Mouse (Mus musculus): Measurements from ENCODE around the gene Negr1. TPM values are rescaled to one million over a fixed set of nuclear protein-coding genes. Genes with fewer than 3 reads are reported as not detected.

The Negr1 gene
- total RNA-seq, 2 experiments from 2014 or later, result 123 to 128 TPM

DNA sequence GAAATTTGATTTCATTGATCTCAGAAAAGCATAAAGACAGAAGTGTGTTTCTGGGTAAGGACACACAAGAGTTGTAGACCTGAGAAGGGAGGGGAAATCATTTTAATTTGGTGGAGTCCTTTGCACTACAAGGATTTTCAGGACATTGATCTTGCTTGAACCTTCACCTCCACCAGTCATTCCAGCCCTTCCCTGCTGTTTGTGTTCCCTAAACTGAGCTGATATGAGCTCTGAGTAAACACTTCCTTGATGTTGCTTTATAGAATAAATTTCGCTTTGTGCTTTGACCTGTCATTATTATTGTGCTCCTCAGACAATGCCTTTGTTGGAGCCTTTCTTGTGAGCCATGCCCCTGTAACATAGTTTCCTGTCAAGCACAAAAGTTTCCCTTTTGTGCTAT, 335.0 kb downstream of the Negr1 start:
- no peak for DNase-seq (ENCODE audit: low spot score in 2 of 2)

DNA sequence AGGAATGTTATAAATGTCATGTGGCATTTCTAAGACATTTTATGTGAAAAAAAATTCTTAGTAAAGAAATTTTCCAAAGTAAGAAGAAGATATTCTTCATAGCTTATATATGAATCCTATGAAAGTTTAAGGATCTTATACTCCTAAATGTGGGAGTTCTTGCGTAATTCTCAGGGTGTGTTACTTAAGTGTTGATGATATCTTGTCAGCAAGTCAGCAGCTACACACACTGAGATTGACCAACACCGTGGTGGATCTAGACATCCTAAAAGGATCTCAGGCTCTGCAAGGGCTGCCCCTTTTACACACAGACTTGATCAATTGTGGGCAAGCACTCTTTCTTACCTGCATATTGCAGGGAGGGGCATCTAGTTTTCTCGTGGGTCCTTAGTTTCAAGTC, 339.5 kb downstream of the Negr1 start:
- DNase-seq (ENCODE audit: low spot score in 2 of 2), result no peak

DNA sequence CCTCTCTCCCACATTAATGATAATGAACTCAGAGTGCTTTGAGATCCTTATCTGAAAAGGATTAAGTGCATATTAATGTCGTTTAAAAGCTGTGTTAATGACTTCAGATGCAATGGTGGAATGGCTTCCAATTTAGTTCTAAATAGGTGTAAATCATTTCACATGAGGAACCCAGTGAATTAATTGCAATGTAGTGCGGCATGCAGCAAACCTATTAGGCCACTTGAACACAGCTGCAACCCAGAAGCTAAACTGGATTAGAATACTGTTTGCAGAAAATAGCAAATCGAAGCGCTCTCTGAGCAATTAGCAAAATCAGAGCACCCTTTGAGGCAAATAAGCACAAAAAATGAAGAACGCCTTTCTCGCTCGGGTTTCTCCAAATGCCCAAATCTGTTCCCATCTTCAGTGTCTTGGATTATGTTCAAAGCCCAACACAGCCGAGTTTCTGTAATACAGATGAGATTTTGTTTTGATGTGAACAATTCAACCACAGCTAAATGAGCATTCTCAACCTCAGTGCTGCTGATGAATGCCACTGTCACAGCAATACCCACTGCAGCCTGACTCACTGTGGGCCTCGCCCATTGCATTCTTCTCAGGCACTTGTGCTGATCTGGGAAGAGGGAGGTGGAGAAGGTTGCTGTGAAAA, 342.5 kb downstream of the Negr1 start:
- DNase-seq (ENCODE audit: low spot score in 2 of 2), result peak in 1 of 2 experiments; percentile 24

DNA sequence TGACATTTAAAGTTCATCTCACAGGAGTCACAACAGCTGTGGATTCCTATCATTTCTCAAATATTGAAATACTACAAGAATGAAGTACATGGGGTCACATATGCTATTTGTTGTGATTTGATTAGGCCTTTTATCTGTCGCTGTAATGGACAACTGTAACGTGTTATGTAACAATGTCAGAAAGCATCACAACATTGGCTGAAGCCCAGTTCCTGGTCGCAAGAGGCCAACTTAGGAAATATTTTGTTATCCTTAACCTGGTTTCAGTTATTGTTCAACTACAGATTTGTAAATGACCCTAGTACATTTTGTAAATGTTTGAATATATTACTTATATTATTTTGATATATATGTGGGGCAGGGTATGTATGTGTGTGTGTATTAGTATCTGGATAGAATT, 351.2 kb downstream of the Negr1 start:
- no peak for DNase-seq (ENCODE audit: low spot score in 2 of 2)

DNA sequence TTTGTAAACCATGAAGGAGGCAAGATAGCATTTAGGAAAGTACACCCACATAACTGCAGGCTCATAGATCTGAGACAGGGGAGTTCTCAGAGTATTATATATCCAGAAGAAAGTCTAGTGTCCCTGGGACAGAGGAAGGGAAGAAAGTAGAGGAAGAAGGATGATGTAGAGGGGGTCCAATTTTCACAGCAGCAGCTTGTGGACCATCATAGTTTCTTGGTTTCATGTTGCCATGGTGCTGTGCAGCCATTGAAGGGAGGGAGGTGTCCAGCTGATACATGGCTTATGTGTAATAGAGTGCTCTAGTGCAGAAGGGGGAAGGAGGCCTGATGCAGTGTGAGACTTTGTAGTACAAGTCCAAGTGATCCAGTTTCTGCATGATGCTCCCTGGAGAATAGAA, 359.8 kb downstream of the Negr1 start:
- DNase-seq (ENCODE audit: low spot score in 2 of 2), result no peak

DNA sequence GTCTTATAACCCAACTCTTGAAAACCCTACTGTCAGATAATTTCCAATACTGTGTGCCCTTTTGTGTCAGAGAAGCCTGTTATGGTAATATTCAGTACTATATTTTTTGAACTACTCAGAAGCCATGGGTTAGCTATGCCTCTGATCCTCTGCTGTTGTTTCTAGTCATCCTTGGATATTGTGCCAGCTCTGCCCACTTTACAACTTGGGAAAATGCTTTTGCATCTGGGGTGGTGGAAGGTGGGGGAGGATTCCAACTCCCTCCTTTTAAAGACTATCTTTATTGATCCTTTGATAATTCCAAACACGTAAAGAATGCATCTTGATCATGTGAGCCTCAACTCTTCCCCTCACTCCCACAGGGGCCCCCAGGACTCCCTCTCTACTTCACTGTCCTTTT, 361.6 kb downstream of the Negr1 start:
- DNase-seq (ENCODE audit: low spot score in 2 of 2), result no peak

DNA sequence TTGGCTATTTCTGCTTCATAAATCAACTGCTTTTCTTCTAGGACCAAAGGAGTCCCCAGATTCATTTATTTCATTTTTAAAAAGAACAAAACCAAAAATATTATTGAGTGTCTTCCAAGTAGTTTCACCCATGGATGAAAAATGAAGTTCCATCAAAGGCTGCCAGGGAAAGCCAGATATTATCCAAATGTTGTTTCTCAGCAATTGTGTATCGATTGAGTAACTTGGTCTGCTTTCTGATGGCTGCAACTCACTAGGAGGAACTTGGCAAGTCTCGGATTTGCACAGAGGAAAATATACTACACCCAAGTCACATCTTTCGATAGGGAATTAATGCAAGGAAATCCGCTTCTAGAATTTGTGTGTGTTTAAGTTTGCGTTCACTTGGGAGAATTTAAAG, 363.5 kb downstream of the Negr1 start:
- DNase-seq (ENCODE audit: low spot score in 2 of 2), result no peak

DNA sequence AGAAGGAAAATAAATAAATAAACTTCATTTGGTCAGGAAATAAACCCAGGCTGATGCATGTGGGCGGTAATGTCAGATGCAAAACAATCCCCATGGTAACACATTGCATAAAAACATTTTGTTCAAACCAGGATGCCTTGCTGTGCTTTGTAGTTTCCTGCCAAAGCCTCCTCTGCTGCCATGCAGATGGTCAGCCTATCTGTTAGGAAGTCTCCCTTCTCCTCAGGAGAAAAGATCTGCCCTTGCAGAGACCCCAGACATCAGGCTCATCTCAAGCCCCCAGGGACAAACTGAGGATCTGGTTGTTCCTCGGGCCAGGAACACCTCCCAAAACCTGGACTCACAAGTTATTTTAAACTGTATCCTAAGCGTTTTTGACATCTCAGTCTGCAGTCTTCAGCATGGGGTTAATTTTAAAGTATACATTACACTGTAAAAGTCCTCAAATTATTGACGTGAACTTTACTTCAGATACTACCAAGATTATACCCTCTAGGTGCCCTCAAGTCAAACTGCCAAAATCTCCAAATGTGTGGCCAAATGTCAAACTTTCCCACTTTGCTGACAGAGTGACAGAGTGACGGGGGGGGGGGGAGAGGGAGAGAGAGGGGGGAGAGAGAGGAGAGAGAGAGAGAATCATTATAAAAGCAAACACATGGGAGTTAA, 366.9 kb downstream of the Negr1 start:
- peak; percentile 26 to 81 for DNase-seq (ENCODE audit: low spot score in 2 of 2)

DNA sequence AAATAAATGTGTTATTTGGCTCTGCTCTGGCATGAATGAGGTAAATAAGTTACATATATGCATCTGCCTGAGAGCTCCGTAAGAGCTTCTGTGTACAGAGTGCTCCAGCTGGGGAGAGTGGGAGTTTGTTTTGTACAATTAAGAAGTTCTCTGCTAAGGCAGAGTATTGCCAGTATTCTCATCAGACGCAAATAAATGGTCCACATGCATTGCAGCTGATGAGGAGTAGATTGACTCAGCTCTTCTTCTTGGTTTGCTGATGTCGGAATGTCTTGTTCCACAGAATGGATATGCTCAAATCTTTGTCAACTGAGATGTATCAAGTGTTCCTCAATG, 367.4 kb downstream of the Negr1 start:
- DNase-seq (ENCODE audit: low spot score in 2 of 2), result peak in 1 of 2 experiments; percentile 71

DNA sequence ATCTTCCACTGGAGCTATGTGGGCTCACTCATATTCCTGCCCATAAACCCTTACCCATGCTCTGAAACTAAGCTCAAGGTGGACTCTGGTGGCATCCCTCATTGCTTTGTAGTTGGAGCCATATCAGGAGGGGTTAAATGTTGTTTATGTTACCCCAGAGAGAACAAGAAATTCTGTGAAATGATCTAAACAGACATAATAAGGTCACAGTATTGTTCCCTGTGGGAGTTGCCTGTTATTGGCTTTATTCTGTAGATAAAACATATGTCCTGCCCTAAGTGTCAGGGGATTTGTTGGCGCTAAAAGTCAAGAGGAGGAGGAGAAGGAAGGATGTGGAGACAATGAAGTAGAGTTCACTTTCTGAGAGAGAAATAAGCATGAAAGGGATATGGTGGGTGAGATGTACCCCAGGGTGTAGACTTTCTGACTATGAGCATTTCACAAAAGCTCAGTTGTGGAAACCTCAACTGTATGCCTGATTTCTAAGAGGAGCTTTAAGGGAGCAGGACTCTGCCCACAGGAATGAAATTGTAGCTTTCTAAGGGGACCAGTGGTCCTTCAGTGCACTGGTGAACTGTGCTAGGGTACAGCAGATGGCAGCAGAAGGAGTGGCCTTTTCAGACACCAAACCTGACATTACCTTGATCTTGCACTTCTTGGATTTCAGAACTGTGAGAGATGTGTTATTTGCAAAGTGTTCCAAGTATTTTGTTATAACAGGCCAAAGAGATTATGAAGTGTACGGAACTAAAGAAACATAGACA, 368.3 kb downstream of the Negr1 start:
- no peak for DNase-seq (ENCODE audit: low spot score in 2 of 2)

DNA sequence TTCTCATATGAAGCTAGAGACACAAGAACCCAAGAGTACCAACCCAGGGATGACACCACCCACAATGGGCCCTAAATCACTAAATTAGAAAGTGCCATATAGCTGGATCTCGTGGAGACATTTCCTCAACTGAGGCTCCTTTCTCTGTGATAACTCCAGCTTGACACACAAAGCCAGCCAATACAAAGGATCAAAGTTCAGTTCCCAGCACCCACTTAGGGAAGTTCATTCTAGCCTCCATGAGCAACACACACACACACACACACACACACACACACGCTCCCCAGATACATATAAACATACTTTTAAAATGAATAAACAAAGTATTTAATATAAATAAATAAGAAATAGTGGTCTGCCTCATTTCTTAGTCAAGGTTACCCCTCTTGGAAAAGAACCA, 369.4 kb downstream of the Negr1 start:
- DNase-seq (ENCODE audit: low spot score in 2 of 2), result no peak

DNA sequence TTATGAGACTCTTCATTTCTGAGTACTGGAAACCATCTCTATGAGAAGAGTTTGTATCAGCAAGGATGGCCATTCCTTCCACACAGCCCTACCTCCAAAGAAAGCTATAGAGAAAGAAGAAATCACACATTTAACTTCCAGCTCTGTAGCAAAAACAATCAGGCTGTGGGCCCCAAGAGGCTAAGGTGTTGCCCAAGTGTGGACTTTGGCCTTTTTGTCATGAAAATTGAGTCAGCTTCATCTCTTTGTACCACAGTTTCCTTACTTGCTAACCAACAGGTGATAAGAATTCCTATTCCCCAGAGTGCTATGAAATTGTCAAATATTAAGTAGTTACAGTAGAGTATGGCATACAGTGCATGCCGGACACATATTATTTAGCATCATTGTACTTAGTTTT, 369.9 kb downstream of the Negr1 start:
- no peak for DNase-seq (ENCODE audit: low spot score in 2 of 2)

DNA sequence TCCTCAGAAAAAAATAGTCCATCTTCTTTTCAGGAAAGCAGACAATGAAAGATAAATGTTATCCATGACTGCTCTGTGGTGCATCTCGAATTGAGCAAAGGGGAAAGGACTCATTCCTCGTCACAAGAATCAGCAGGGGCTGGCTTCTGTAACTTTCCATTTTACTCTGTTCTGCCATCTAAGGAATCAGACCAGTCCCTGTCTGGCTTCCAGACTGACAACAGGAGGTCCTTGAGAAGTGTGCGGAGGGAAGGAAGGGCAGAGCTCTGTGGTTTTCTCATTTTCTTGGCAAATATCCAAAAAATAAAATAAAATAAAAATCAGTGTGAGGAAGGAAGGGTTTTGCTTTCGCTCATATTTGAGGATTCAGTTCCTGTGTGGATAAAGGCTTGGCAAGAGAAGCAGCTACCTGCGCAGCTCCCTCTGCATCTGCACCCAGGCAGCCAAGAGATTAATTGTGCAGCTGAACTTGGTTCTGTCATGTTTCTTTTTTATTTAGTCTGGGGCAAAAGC, 373.2 kb downstream of the Negr1 start:
- DNase-seq (ENCODE audit: low spot score in 2 of 2), result no peak

DNA sequence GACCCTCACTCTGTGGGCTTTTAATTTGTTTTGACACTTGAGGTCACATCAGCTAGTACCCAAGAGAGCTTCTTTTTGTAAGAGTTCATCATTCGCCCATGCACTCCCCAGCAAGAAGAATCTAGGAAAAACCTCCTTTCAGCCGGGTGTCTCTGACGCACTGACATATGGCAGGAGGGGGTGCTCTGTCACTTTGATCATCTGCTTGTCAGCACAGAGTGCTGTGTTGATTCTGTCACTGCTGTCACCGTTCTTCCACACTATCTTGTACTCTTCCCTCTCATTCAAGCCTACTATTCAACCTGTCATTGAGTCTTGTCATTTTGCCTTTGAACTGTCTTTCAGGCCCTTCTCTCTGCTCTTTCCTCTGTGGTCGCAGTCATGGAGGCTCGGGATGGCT, 385.8 kb downstream of the Negr1 start:
- DNase-seq (ENCODE audit: low spot score in 2 of 2), result peak; percentile 34 to 59

DNA sequence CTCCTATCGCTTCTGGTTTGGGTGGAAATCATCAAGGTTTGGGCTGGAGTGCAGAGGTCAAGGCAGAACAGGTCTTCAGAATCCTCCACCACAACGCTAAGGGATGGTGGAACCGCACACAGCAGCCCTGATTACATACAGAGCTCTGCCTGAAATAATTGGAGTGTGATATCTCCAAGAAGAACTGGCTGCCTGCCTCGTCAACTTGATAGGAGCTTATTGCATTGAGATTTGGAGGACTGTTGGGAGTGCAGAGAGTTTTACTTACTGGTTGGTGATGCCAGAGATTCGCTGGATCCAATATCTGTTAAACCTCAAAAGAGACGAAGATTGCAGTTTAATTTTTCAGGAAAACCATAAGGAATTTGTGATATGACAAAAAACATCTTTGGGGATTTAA, 391.4 kb downstream of the Negr1 start:
- DNase-seq (ENCODE audit: low spot score in 2 of 2), result no peak

DNA sequence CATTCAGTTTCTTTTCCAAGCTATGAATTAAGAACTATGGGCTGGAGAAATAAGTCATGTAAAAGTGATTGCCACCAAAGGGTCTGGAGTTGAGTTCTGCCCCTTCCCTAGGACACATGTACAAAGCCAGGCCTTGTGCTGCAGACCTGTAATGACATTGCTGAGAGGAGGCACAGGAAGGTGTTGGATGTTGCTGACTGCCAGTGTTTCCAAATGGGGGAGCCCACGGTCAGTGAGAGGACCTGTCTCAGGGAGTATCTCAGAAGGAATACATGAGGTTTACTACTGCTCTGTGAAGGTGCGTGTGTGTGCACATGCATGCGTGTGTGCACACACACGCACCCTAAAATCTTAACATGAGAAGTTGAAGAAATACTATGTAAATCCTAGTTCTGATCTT, 393.5 kb downstream of the Negr1 start:
- no peak for DNase-seq (ENCODE audit: low spot score in 2 of 2)

DNA sequence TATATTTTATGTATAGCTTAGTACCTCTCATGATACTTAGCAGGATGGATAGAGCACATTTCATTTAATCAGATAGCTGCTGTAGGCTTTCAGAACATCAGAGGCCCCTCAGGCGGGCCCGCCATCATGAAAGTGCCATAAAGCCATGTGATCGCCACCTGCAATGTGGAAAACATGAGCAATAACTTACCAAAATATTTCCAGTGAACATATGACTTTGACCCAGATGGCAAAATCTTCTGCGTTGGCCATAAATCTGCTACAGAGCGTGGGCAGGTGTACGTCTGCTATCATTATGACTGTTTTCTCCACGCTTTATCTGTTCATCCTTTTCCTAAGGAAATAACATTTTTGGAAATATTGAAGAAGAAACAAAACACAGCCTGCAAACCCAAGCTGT, 397.0 kb downstream of the Negr1 start:
- peak; percentile 53 to 69 for DNase-seq (ENCODE audit: low spot score in 2 of 2)

DNA sequence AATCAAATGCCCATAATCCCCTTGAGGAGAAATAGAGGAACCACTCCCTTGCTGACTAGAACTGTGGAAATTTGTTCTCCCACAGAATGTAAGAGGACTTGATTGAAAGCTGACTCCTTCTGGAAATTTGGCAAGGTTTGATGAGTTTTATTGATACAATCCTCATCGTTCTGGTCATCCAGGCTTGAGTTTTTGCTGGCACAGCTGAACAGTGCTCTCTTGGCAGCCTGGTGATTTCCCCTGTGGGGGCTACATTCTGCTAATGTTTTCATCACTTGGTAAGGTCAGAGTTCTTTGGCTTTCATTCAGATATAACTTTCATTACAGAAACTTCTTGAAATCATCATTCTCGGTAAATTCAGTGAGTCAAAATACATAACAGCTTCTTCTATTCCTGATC, 407.2 kb downstream of the Negr1 start:
- no peak for DNase-seq (ENCODE audit: low spot score in 2 of 2)

DNA sequence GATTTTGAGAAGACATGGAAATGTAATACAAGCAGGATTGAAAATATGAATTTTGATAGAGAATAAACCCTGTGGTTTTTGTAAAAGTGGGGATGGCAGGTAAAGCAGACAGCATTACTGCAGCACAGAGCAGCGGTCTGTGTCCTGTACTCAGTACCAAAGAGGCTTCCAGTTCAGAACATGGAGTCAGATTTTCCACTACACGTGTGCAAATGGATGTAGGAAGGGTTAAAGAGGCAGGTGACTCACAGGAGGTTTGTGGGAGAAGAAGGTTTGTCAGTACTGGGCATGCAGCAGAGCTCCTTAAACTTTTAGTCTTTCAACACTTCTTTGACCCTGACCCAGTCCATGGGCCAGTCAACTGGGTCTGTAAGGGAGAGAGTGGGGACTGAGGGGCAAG, 409.5 kb downstream of the Negr1 start:
- DNase-seq (ENCODE audit: low spot score in 2 of 2), result no peak

DNA sequence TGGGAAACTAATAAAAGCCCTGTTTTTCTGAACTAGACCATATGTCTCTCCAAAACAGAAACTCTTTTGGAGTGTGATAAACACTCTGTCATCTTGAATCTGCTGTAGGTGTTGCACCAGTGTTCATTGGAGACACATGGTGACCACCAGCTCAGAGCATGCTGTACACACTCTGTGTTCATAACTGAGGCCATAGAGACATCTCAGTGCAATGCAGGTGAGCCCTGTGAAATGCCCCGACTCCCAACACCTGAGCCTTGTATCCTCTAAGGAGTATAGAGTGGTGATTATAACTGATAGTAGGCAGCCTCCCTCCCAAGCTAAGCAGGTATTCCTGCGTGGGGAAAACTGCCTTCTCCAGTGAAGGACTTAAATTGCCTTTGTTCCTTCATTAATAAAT, 415.2 kb downstream of the Negr1 start:
- no peak for DNase-seq (ENCODE audit: low spot score in 2 of 2)

DNA sequence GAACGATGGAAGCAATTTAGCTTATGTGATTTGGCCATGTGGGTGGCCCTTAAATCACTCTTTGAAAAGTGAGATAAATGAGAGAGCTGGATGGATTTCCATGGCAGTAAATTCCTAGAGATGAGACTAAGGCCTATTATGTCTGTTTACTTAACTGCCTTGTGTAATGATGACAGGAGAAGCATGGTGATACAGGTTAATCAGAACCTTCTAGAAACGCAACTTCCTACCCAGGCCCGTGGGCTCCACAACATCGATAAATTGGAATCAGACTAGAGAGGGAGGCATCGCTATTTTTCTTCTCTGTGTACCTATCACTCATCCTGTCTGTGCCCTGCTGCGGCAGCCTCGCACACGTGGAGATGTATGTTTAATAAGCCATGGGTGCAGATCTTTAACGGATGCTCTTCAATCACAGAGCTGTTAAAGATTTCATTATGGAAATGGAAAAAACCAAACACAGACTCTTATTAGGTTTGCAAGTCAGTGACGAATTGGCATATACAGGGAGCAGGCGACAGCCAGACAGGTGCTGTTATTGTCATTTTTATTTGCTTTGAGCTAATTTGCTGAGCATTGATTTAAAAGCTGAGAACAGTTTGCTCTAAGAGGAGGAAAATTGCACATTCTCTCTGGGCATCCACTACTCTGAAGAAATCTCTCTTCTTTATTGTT, 418.6 kb downstream of the Negr1 start:
- no peak for DNase-seq (ENCODE audit: low spot score in 2 of 2)

DNA sequence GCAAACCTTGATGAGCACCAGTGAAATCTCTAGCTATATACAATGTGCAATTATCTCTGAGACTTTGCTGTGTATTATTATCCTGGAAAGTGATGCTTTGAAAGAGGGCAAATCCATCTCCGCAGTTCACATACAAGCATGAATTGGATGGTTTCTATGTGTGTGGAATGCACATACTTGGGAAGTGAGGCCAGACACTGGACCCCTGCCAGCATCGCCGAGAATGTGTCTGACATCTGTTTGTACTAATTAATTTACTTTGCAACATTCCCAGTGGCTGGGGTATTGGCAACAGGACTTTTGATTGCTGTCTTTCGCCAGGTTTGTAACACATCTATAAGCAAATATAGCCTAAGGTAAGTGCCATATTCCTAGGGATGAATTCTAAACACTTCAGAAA, 420.5 kb downstream of the Negr1 start:
- DNase-seq (ENCODE audit: low spot score in 2 of 2), result no peak

Measured in layer of hippocampus, postnatal 14 days (tissue).